Mouse (Mus musculus): ENCODE data around the gene Wfdc15a. TPM values are rescaled to one million over a fixed set of nuclear protein-coding genes. Genes with fewer than 3 reads are reported as not detected.

The Wfdc15a gene
- polyA plus RNA-seq (2014; fragmentation: Nextera tagmentation; extraction: Ambion mirVana), result not detected in 2 replicates

DNA sequence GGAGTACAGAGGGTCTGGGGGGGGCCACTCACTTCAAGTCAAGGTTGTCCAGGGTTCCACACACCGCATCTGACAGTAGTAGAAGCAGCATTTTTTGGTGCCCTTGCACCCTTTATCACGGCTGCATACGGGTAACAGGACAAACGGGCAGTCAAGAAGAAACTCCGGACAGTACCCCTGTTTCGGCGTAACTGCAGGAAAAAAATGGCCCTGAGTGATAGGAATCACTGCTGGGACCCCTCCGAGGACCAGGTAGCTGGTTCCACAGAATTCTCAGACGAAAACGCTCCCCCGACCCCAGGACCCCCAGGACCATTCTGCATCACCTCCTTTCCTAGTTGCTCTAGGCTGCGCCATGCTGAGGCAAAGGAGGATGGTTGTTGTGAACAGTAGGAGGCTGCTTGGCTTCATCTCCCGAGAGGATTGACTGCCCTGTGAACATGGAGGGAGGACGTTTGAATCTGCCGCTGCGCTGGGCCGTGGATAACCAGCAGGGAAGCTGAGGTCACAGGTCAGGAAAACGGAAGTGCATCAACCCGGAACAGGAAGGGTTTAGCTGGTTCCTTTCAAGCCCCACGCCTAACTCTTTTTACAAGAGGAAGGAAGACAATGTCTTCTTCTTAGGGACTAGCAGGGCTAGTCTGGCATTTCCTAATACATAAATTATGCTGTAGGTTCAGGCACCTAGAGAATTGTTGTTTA, at the start of gene Wfdc15a:
Gene Wfdc15a, minus strand, starts transcription at position 505 of the 702 bp plus-strand sequence.
- H3K27me3 ChIP-seq (ENCODE audit: control insufficient read depth, insufficient read depth, low read length), result no peaks in the 10 kb centered on the region
- no peak within 1 kb of the TSS for H3K4me2 ChIP-seq (ENCODE audit: low read depth, low read length)
- no peak within 1 kb of the TSS for H3K27ac ChIP-seq (replicated peaks; ENCODE audit: low read depth, low read length)
- H3K4me1 ChIP-seq (ENCODE audit: control insufficient read depth, insufficient read depth, low read length), result no peaks in the 10 kb centered on the region
- WGBS, result 72% methylated on average over 20 of the region's 20 CpGs
- no peak within 1 kb of the TSS for H3K4me3 ChIP-seq (ENCODE audit: low read depth, low read length)
- H3K36me3 ChIP-seq (replicated peaks; ENCODE audit: control insufficient read depth, insufficient read depth, low read depth, low read length), result no peaks in the 10 kb centered on the region
- H3K9ac ChIP-seq (replicated peaks; ENCODE audit: low read length), result no peak within 1 kb of the TSS
- no peak for DNase-seq (ENCODE audit: low spot score)
- H3K9me3 ChIP-seq (replicated peaks; ENCODE audit: control insufficient read depth, low read length), result no peaks in the 10 kb centered on the region
- ATAC-seq (replicated peaks; ENCODE audit: insufficient number of reproducible peaks, low FRiP score, low TSS enrichment, low read depth), result no peak

DNA sequence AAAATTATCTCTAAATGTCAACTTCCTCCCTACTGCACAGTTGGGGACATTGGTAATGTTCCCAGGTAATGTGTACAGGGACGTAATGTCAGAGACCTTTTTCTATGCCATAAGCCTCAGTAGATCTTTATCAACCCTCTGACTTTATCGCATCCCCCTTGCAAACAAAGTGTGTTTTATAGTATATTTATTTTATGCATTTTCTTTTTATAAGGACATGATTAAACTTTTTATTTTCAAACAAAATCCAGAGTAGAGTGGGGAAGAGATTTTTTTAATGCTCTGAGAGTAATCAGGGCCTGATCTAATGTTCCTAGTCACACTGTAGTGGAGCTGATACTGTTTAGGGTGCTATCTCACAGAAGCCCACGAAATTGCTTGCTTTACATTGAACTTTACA, 38.4 kb upstream of the Wfdc15a start, which contains the start of gene Svs2:
Gene Svs2, minus strand, starts transcription at position 101 of the 400 bp plus-strand sequence.
- Histone ChIP-seq H3K36me3 (replicated peaks; ENCODE audit: control insufficient read depth, insufficient read depth, low read depth, low read length) (no peaks in the 10 kb centered on the region), H3K27me3 (ENCODE audit: control insufficient read depth, insufficient read depth, low read length) (no peaks in the 10 kb centered on the region), H3K9ac (replicated peaks; ENCODE audit: low read length) (no peak within 1 kb of the TSS), H3K9me3 (replicated peaks; ENCODE audit: control insufficient read depth, low read length) (no peaks in the 10 kb centered on the region), H3K4me2 (ENCODE audit: low read depth, low read length) (no peak within 1 kb of the TSS), H3K4me1 (ENCODE audit: control insufficient read depth, insufficient read depth, low read length) (no peaks in the 10 kb centered on the region), H3K27ac (replicated peaks; ENCODE audit: low read depth, low read length) (no peak within 1 kb of the TSS), H3K4me3 (ENCODE audit: low read depth, low read length) (no peak within 1 kb of the TSS)
- ATAC-seq (replicated peaks; ENCODE audit: insufficient number of reproducible peaks, low FRiP score, low TSS enrichment, low read depth) (no peak), DNase-seq (ENCODE audit: low spot score) (no peak)
- WGBS, result 82% methylated on average over 3 of the region's 3 CpGs

DNA sequence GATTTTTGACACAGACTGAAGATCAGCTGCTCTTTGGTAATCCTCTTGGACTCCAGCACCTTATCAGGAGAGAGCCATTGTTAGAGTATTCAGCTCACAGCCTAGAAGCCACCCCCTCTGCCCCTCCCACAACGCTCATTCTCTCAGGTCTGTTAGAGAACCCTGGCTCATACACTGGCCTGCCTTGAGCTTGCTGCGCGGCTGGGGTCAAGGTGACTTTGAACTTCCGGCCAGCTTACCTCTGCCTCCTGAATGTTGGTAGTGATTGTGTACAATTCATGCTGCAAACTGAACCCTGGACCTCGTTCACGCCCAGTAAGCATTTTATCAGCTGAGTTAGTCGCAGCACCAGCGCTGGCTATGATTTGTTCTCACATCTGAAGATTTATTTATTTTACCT, 32.7 kb upstream of the Wfdc15a start:
- 89% methylated on average over 8 of the region's 8 CpGs for WGBS
- Histone ChIP-seq H3K27me3 (ENCODE audit: control insufficient read depth, insufficient read depth, low read length) (no peaks in the 10 kb centered on the region), H3K4me1 (ENCODE audit: control insufficient read depth, insufficient read depth, low read length) (no peaks in the 10 kb centered on the region)

GRCm38 (mm10) chr2:164228361-164229070, 28.6 kb upstream of the Wfdc15a start:
- Histone ChIP-seq H3K4me2 (ENCODE audit: low read depth, low read length) (no peak overlapping the region), H3K27me3 (ENCODE audit: control insufficient read depth, insufficient read depth, low read length) (no peaks in the 10 kb centered on the region), H3K4me3 (ENCODE audit: low read depth, low read length) (no peak overlapping the region), H3K9ac (replicated peaks; ENCODE audit: low read length) (no peak overlapping the region), H3K36me3 (replicated peaks; ENCODE audit: control insufficient read depth, insufficient read depth, low read depth, low read length) (no peaks in the 10 kb centered on the region), H3K9me3 (replicated peaks; ENCODE audit: control insufficient read depth, low read length) (no peaks in the 10 kb centered on the region), H3K4me1 (ENCODE audit: control insufficient read depth, insufficient read depth, low read length) (no peaks in the 10 kb centered on the region), H3K27ac (replicated peaks; ENCODE audit: low read depth, low read length) (no peak overlapping the region)
- DNase-seq (ENCODE audit: low spot score) (no peak), ATAC-seq (replicated peaks; ENCODE audit: insufficient number of reproducible peaks, low FRiP score, low TSS enrichment, low read depth) (no peak)
- 87% methylated on average over 8 of the region's 8 CpGs for WGBS

More for the DNA sequence above, 32.7 kb upstream of the Wfdc15a start:
- ATAC-seq (replicated peaks; ENCODE audit: insufficient number of reproducible peaks, low FRiP score, low TSS enrichment, low read depth) (no peak), DNase-seq (ENCODE audit: low spot score) (no peak)
- no peak overlapping the region for H3K9ac ChIP-seq (replicated peaks; ENCODE audit: low read length)
- H3K27ac ChIP-seq (replicated peaks; ENCODE audit: low read depth, low read length), result no peak overlapping the region
- H3K4me2 ChIP-seq (ENCODE audit: low read depth, low read length), result no peak overlapping the region
- no peaks in the 10 kb centered on the region for H3K36me3 ChIP-seq (replicated peaks; ENCODE audit: control insufficient read depth, insufficient read depth, low read depth, low read length)
- H3K4me3 ChIP-seq (ENCODE audit: low read depth, low read length), result no peak overlapping the region
- no peaks in the 10 kb centered on the region for H3K9me3 ChIP-seq (replicated peaks; ENCODE audit: control insufficient read depth, low read length)

- ATAC-seq (replicated peaks; ENCODE audit: insufficient number of reproducible peaks, low FRiP score, low TSS enrichment, low read depth) (no peak), DNase-seq (ENCODE audit: low spot score) (no peak)
- H3K9me3 ChIP-seq (replicated peaks; ENCODE audit: control insufficient read depth, low read length), result no peaks in the 10 kb centered on the region
- H3K27me3 ChIP-seq (ENCODE audit: control insufficient read depth, insufficient read depth, low read length), result no peaks in the 10 kb centered on the region
- no peak within 1 kb of the TSS for H3K27ac ChIP-seq (replicated peaks; ENCODE audit: low read depth, low read length)
- H3K9ac ChIP-seq (replicated peaks; ENCODE audit: low read length), result no peak within 1 kb of the TSS
- H3K4me1 ChIP-seq (ENCODE audit: control insufficient read depth, insufficient read depth, low read length), result no peaks in the 10 kb centered on the region
- 75% methylated on average over 11 of the region's 11 CpGs for WGBS
- H3K4me2 ChIP-seq (ENCODE audit: low read depth, low read length), result no peak within 1 kb of the TSS
- H3K36me3 ChIP-seq (replicated peaks; ENCODE audit: control insufficient read depth, insufficient read depth, low read depth, low read length), result no peaks in the 10 kb centered on the region
- no peak within 1 kb of the TSS for H3K4me3 ChIP-seq (ENCODE audit: low read depth, low read length)
These were observed 21.6 kb upstream of the Wfdc15a start, which contains the start of gene Wfdc15b for GRCm38 (mm10) chr2:164221522-164221921. Gene Wfdc15b (minus strand): TSS chr2:164221660.

DNA sequence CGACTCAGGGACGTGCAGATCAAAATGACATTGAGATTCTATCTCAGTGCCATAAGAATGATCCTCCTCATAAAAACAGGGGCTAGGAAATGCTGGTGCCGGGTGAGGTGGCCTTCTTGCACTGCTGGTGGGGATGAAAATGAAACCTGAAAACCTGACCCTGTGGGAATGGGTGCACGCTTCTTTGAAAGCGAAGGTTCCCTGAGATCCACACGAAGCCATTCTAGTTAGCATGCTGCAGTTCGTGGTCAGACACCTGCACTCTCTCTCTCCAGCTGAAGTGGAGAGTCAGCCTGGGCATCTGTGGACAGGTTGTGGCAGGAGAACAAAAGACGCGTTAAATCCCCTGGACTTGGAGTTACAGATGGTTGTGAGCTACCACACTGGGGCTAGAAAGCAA, 19.4 kb upstream of the Wfdc15a start:
- no peak overlapping the region for H3K4me3 ChIP-seq (ENCODE audit: low read depth, low read length)
- no peak for DNase-seq (ENCODE audit: low spot score)
- no peaks in the 10 kb centered on the region for H3K9me3 ChIP-seq (replicated peaks; ENCODE audit: control insufficient read depth, low read length)
- no peak for ATAC-seq (replicated peaks; ENCODE audit: insufficient number of reproducible peaks, low FRiP score, low TSS enrichment, low read depth)
- H3K27ac ChIP-seq (replicated peaks; ENCODE audit: low read depth, low read length), result no peak overlapping the region
- 80% methylated on average over 9 of the region's 9 CpGs for WGBS
- H3K36me3 ChIP-seq (replicated peaks; ENCODE audit: control insufficient read depth, insufficient read depth, low read depth, low read length), result no peaks in the 10 kb centered on the region
- H3K4me2 ChIP-seq (ENCODE audit: low read depth, low read length), result no peak overlapping the region
- no peak overlapping the region for H3K9ac ChIP-seq (replicated peaks; ENCODE audit: low read length)
- no peaks in the 10 kb centered on the region for H3K27me3 ChIP-seq (ENCODE audit: control insufficient read depth, insufficient read depth, low read length)
- H3K4me1 ChIP-seq (ENCODE audit: control insufficient read depth, insufficient read depth, low read length), result no peaks in the 10 kb centered on the region

- Histone ChIP-seq H3K4me2 (ENCODE audit: low read depth, low read length) (no peak overlapping the region), H3K9ac (replicated peaks; ENCODE audit: low read length) (no peak overlapping the region), H3K4me1 (ENCODE audit: control insufficient read depth, insufficient read depth, low read length) (no peaks in the 10 kb centered on the region), H3K27ac (replicated peaks; ENCODE audit: low read depth, low read length) (no peak overlapping the region), H3K9me3 (replicated peaks; ENCODE audit: control insufficient read depth, low read length) (no peaks in the 10 kb centered on the region), H3K4me3 (ENCODE audit: low read depth, low read length) (no peak overlapping the region), H3K36me3 (replicated peaks; ENCODE audit: control insufficient read depth, insufficient read depth, low read depth, low read length) (no peaks in the 10 kb centered on the region), H3K27me3 (ENCODE audit: control insufficient read depth, insufficient read depth, low read length) (no peaks in the 10 kb centered on the region)
- WGBS, result 87% methylated on average over 5 of the region's 5 CpGs
- no peak for DNase-seq (ENCODE audit: low spot score)
- ATAC-seq (replicated peaks; ENCODE audit: insufficient number of reproducible peaks, low FRiP score, low TSS enrichment, low read depth), result no peak
These were observed 12.8 kb upstream of the Wfdc15a start for GRCm38 (mm10) chr2:164212711-164213110.

- Histone ChIP-seq H3K36me3 (replicated peaks; ENCODE audit: control insufficient read depth, insufficient read depth, low read depth, low read length) (no peaks in the 10 kb centered on the region), H3K4me3 (ENCODE audit: low read depth, low read length) (no peak overlapping the region), H3K27ac (replicated peaks; ENCODE audit: low read depth, low read length) (no peak overlapping the region), H3K27me3 (ENCODE audit: control insufficient read depth, insufficient read depth, low read length) (no peaks in the 10 kb centered on the region), H3K4me2 (ENCODE audit: low read depth, low read length) (no peak overlapping the region), H3K4me1 (ENCODE audit: control insufficient read depth, insufficient read depth, low read length) (no peaks in the 10 kb centered on the region), H3K9ac (replicated peaks; ENCODE audit: low read length) (no peak overlapping the region), H3K9me3 (replicated peaks; ENCODE audit: control insufficient read depth, low read length) (no peaks in the 10 kb centered on the region)
- no peak for DNase-seq (ENCODE audit: low spot score)
- no peak for ATAC-seq (replicated peaks; ENCODE audit: insufficient number of reproducible peaks, low FRiP score, low TSS enrichment, low read depth)
- 91% methylated on average over 4 of the region's 4 CpGs for WGBS
These were observed 11.0 kb upstream of the Wfdc15a start for GRCm38 (mm10) chr2:164210892-164211291.
